Mouse (Mus musculus): ENCODE measurements around the gene Gzmd. TPM values are rescaled to one million over a fixed set of nuclear protein-coding genes. Genes with fewer than 3 reads are reported as not detected.
A peak's percentile ranks its signal among the peaks of the same experiment; 100 is the strongest.

The Gzmd gene
- total RNA-seq, 2 experiments from 2014 or later = not detected

DNA sequence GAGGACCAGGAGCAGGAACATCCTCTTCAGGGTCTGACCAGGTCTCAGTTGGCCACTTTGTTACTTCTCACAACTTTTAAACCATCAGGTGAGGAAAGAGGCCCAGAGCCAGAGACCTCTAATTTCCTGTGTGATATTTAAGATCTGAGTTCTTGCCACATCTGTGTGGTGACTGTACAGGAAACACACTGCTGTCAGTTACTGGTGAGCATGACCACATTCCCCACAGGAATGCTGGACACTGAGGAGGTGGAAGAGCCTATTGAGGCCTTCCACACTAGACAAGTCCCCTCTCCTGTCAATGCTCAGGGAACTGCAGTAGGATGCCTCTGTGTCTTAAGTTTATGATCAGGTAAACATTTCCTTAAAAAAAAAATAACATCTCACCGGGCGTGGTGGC, 47.2 kb downstream of the Gzmd start, which contains the start of gene Mcpt8:
Gene Mcpt8 (minus strand): TSS at position 107 of the 400 bp plus-strand sequence.
- ATAC-seq (ENCODE audit: poor library complexity, severe bottlenecking) = peak; percentile 35

DNA sequence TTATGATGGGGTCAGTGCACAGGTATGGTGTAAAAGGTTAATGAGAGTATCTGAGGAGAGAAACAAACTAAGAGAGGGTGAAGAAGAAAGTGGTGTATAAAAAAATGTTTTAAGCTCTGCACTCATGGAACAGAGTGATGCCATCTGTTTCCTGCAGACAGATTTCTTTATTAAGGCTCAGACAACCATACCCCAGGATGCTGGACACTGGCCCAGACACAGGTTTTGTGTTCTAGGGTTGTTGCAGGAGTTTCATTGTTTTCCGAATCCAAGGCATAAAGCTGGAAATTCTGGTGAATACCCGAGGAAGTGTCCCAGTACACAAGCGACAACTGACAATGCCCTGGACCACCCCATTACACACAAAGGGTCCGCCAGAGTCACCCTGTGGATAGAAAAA, 50.4 kb downstream of the Gzmd start:
- no peak for ATAC-seq (ENCODE audit: poor library complexity, severe bottlenecking)

Other genes starting within 250 kb of the Gzmd start
- 0.40 TPM in 1 of 2 replicates, not detected in the other for gene Cbln3, start 248.2 kb downstream of the Gzmd start, total RNA-seq (2015)
- gene Cbln3, start 248.2 kb downstream of the Gzmd start, total RNA-seq (2017) = 0.44 TPM in 1 of 2 replicates, not detected in the other
- 9.4 and 11.8 TPM in 2 replicates for gene Khnyn, start 247.7 kb downstream of the Gzmd start, total RNA-seq (2015)
- 33.7 and 37.6 TPM in 2 replicates for gene Khnyn, start 247.7 kb downstream of the Gzmd start, total RNA-seq (2017)
- gene Sdr39u1, start 232.3 kb downstream of the Gzmd start, total RNA-seq (2015) = 1.9 and 3.0 TPM in 2 replicates
- 0.99 and 2.9 TPM in 2 replicates for gene Sdr39u1, start 232.3 kb downstream of the Gzmd start, total RNA-seq (2017)
- gene Cma1, start 187.9 kb downstream of the Gzmd start, total RNA-seq (2015) = 0.51 and 1.0 TPM in 2 replicates
- 1.8 TPM in 1 of 2 replicates, not detected in the other for gene Cma1, start 187.9 kb downstream of the Gzmd start, total RNA-seq (2017)
- not detected in 2 replicates for gene Cma2, start 181.6 kb downstream of the Gzmd start, total RNA-seq (2015)
- gene Cma2, start 181.6 kb downstream of the Gzmd start, total RNA-seq (2017) = not detected in 2 replicates
- not detected in 2 replicates for gene Mcpt1, start 114.6 kb downstream of the Gzmd start, total RNA-seq (2015)
- not detected in 2 replicates for gene Mcpt1, start 114.6 kb downstream of the Gzmd start, total RNA-seq (2017)
- not detected in 2 replicates for gene Mcpt9, start 102.1 kb downstream of the Gzmd start, total RNA-seq (2015)
- not detected in 2 replicates for gene Mcpt9, start 102.1 kb downstream of the Gzmd start, total RNA-seq (2017)
- not detected in 2 replicates for gene Mcpt2, start 90.6 kb downstream of the Gzmd start, total RNA-seq (2015)
- gene Mcpt2, start 90.6 kb downstream of the Gzmd start, total RNA-seq (2017) = not detected in 2 replicates
- gene Mcpt4, start 70.3 kb downstream of the Gzmd start, total RNA-seq (2015) = not detected in 2 replicates
- gene Mcpt4, start 70.3 kb downstream of the Gzmd start, total RNA-seq (2017) = not detected in 2 replicates
- gene Mcpt8, start 47.3 kb downstream of the Gzmd start, total RNA-seq (2015) = 641 and 651 TPM in 2 replicates
- gene Mcpt8, start 47.3 kb downstream of the Gzmd start, total RNA-seq (2017) = 298 and 314 TPM in 2 replicates
- 302 and 309 TPM in 2 replicates for gene Ctsg, start 30.0 kb downstream of the Gzmd start, total RNA-seq (2015)
- 280 and 285 TPM in 2 replicates for gene Ctsg, start 30.0 kb downstream of the Gzmd start, total RNA-seq (2017)
- not detected in 2 replicates for gene Gzme, start 12.0 kb downstream of the Gzmd start, total RNA-seq (2015)
- not detected in 2 replicates for gene Gzme, start 12.0 kb downstream of the Gzmd start, total RNA-seq (2017)
- gene Gzmg, start 27.0 kb upstream of the Gzmd start, total RNA-seq (2015) = not detected in 2 replicates
- gene Gzmg, start 27.0 kb upstream of the Gzmd start, total RNA-seq (2017) = not detected in 2 replicates
- gene Gzmn, start 42.0 kb upstream of the Gzmd start, total RNA-seq (2015) = not detected in 2 replicates
- not detected in 2 replicates for gene Gzmn, start 42.0 kb upstream of the Gzmd start, total RNA-seq (2017)
- not detected in 2 replicates for gene Gzmf, start 78.8 kb upstream of the Gzmd start, total RNA-seq (2015)
- gene Gzmf, start 78.8 kb upstream of the Gzmd start, total RNA-seq (2017) = not detected in 2 replicates
- gene Gzmc, start 102.0 kb upstream of the Gzmd start, total RNA-seq (2015) = 0.16 TPM in 1 of 2 replicates, not detected in the other
- not detected in 2 replicates for gene Gzmc, start 102.0 kb upstream of the Gzmd start, total RNA-seq (2017)
- gene Gzmb, start 129.7 kb upstream of the Gzmd start, total RNA-seq (2015) = 1.8 and 2.1 TPM in 2 replicates
- gene Gzmb, start 129.7 kb upstream of the Gzmd start, total RNA-seq (2017) = 1.7 and 2.1 TPM in 2 replicates
- not detected in 2 replicates for gene Atp12a, start 232.5 kb upstream of the Gzmd start, total RNA-seq (2015)
- gene Atp12a, start 232.5 kb upstream of the Gzmd start, total RNA-seq (2017) = not detected in 2 replicates